Mouse (Mus musculus) 3134 (cell line): ENCODE results near the gene Ankrd40.

Experiments used
- DNase-seq: peaks from one replicate; pipeline ENCODE4 v3.0.0-alpha.2; 2011; ENCODE audit warnings: low spot score; ENCODE audit not compliant: insufficient read length; ENCODE audit errors: extremely low read depth

The Ankrd40 gene

DNA sequence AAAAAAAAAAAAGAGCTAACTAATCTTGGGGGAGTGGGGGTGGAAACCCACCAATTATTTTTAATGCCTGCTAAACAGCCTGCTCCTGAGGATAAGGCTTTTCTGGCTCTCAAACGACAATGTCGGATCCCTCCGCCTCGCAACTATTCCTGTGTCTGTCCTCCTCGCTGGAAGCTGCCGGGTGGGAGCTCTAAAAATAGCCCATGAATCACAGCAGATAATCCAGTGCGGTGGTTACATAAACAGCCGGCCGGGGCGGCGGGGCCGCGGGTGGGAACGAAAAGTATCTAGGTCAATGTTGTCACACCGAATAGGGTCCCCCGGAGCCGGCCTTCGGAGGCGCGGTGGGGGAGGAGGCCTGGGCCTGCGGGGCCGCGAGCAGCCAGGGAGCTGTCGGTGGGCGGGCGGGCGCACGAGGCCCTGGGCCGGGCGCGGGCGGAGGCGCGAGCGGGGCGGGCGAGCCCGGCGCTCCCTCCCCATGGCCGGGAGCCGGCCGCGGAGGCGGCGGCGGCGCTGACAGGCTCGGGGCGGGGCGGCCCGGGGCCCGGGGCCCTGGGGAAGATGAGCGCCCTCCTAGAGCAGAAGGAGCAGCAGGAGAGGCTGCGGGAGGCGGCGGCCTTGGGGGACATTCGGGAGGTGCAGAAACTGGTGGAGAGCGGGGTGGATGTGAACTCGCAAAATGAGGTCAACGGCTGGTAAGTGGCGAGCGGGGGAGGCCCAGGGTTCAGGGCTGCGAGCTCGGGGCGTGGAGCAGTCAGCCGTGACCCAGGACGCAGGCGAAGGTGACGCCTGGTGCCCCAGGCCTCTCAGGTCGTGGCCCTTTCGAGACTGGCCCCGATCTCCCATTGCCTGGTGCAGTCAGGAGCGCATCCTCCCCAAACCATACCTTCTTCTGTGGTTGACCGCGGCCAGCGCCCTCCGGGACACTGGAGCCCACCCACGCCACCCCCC lies at the start of gene Ankrd40:
Ankrd40 (plus strand) TSS at position 309 of the 951 bp plus-strand sequence.
- peak; percentile 94 for DNase-seq

DNA sequence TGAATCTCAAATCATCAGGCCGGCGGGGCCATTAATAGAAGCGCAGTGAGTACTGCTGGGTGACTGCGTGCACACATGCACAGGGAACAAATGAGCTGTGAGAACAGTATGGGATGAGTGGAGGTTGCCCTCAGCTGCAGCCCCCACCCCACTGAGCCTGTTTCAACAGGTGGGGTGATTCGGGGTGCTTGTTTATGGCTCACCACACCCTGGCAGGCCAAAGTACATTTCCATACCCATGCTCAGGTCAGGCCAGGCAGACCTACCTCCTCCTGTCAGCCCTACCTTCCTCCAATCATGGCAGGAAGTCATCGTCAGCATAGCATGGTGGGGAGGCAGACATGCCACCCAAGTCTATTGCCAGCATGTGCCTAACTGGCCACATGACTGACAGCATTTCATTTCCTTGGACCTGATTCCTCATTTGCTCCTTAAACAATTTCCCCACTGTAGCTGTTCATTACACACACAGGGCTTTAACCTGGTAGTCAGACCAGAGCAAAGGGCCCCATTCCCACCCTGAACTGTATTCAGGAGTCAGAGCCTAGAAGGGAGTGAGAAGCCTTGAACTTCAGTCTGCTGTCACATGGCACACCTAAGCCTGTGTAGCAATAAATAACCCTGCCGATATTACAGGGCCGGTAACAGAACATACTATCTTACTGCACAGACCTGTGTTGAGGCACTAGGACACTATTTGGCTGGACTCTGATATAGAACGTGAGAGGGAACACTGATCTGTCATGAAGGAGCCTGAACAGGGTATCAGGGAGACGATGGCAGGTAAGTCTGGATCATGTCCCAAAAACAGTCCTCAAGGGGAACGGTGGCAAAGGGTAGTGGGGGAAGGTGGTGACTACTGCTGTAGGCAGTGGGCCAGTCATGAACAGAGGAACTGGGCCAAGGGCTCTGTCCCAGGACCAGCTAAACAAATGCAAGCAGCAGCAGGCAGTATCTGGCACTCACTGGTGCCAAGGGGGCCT lies 46.3 kb upstream of the Ankrd40 start, which contains the start of gene Gm21885:
Gm21885 (plus strand) TSS at position 675 of the 983 bp plus-strand sequence.
- no peak for DNase-seq

DNA sequence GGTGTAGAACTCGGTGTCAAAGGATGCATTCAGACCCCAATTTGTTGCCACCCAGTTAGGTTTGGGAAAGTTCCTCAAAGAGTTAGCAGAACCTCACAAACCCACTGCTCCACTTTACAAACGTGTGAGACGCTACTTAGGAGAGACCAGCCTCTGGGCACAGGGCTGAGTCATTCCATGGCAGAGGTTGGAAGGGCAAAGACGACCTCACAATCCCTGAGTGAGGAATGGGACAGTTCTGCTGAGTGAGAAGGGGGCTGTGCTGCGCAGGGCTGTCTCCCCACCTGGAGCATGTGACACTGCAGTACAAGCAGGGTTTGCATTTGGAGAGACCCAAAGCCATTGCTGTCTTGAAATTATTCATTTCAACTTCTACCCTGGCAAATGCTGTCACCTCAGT lies 45.5 kb upstream of the Ankrd40 start:
- DNase-seq: no peak

DNA sequence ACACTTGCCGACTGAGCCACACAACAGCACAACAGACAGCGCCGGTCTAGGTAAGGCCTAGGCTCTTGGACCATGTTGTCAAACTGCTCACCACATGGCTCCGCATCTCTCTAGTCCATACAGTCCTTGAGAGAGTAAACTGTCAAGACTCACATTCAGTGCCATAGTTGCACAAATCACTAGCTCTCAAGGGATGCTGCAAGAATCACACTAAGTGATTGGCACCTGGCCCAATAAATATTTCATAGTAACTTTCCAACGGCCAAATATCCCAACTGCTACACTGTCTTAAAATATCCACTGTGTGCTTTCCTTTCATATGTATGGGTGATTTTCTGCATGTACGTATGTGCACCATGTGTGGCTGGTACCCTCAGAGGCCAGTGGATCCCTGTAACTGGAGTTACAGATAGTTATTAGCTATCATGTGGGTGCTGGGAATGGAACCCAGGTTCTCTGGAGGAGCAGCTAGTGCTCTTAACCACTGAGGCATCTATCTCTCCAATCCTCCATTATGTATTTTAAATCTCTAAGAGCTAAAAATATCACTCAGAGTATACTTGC lies 44.2 kb upstream of the Ankrd40 start:
- DNase-seq: no peak

DNA sequence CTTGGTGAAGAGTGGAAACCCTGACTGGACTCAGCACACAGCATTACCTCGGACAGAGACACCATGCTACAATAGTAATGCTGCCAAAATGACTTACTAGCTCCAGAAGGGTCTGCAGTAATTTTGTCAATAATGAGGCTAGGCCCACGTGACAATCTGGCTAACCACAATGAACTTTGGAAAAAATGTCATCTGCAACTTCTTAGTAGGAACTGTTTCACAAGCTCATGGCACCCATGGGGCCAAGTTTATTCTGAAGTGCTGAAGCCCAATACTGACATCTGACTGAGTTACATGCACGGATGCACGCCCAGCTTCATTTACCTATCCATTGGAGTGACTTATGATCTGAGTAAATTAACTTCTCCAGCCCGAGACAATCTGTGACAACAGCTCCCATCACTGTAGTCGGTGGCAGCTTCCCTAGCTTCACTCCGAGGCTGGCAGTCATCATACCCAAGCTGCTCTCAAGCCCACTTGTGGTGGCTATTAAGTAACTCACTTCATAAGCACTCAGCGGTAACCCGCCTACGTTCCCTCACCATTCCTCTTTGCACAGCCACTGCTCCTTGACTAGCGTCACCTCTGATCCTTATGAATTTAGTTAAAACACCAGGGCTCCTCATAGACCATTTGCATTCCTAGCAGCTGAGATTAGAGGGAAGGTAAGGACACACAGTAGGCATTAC lies 41.8 kb upstream of the Ankrd40 start:
- DNase-seq: no peak

DNA sequence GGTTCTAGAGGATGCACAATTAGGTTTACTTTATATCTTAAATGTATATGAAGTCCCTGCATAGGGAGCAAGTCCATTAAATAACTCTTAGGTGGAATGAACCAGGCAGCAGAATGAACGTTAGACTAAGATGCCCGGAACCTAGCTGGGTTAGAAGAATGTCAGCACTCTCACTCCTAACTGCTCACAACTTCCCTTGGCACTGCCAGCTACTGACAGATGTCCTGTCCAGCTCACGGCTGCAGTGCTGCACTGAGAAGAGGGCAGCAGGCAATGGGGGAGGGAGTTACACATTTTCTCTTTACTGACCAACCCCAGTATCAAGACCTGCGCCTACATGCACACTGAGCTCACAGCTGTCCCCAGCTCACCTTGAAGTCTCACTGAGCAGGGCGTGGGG lies 40.7 kb upstream of the Ankrd40 start:
- no peak for DNase-seq

DNA sequence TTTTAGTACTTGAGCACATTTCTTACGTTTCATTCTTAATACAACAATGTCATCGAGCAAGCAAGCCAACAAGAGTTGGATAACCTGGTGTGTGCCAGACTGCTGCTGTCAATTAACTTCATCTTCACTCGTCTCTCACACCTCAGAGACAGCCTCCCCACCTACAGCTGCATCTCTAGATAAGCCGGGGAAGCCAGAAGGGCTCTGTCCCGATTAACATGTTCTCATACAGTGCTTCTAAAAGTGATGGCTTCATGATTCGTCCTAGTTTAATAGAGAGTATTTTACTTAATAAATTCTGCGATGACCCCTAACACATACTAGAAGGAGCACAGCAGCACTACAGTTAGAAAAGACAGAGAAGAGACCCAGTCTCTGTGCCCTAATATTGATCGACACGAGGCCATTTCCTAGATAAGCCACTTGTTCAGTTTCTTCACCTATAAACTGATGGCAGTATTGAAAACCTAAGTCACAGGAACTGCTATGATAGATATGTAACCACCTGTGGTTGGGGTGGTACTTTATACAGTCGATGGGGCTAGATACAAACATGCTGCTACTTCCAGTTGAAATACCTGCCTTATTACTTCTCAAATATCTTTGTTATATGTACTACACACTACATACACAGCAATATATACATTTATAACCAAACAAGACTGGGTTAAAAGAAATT lies 37.6 kb upstream of the Ankrd40 start:
- DNase-seq: no peak

DNA sequence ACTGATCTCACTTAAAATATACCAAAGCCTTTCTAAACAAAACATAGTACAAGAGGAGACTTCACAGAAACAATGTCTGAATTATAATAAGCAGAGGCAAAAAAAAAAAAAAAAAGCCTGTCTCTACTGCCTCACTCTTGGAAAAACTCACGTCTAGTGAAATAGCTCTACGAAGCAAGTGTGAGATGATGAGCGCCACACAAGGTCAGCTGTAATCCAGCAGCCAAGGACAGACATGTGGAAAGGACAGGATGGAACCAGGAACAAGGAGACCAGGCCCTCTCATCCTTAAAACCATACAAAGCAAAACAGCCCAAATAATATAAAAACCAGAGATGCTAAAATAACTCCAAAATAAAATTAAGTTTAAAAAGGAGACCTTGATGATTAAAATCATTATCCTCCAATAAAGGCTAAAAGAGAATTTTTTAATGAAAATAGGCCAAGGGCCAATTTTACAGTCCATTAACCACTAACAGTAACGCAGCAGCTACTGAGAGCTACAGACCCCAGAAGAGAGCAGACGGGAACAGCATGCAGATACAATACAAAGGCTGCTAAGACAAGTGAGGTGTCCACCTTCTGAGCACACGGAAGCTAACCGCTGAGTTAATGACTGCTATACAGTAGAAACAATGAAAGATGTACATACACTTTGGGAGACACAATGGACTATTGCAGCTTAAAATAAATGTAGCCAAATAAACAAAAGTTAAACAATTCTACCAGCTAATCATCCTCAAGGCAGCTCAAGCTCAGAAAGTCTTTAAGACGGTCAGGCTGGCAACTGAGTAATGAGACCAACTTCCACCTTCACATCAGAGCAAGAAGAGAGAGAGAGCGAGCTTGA lies 32.6 kb upstream of the Ankrd40 start:
- DNase-seq: no peak

DNA sequence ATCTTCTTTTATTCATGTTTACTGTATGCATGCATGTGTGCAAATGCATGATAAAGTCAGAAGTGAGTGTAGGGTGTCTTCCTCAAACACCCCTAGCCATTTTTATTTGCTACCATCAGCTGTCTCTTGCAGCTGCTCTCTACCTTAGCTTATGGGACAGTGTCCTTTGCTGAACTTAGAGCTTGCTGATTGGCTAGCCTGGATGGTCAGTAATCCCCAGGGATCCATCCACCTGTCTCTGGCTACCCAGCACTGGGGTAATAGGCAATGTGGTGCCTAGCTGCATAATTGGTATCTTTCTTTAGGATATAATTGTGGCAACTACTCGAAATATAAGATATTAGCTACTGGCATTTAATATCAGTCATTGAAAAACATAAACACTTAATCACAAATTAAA lies 15.1 kb upstream of the Ankrd40 start:
- DNase-seq: no peak

DNA sequence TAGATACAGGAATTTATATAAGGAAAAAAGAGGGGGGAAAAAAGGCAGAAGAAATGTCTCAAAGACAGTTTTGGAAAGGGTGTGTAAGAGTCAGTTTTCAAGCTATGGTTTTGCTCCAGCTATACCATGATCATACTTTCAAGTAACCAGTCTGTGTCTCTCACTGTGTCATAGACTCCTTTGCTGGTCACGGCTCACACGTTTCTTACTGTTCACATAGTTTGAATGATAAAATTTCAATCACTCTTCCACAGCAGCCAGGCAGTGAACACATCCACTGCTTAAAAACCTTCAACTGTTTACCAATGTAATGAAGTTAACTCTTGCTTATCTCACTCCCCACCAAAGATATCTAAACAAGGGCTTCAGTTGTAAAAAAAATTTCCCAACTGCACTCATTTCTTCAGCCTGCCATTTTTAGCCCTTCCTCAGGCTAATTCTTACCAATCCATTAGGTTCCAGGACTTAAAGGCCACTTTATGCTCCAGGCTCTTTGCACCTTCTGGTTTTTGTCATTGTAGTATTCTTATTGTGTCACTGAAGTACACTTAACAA lies 13.6 kb upstream of the Ankrd40 start:
- no peak for DNase-seq

DNA sequence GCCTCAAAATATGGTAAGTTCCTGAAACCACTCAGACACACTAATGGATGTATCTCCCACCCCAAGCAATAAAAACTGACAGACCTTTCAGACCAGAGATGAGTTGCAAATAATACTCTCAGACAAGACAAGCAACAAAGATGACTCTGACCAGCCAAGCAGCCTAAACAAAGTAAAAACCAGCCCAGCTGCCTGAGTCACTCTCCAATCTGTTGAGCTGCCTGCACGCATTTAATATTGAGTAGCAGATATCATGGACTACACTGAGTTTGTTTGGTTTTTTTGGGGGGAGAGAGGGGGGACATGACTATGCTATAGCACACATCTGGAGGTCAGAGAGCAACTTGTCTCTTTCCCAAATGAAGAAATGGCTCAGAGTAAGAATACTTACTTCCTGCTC lies 12.5 kb upstream of the Ankrd40 start:
- DNase-seq: no peak

DNA sequence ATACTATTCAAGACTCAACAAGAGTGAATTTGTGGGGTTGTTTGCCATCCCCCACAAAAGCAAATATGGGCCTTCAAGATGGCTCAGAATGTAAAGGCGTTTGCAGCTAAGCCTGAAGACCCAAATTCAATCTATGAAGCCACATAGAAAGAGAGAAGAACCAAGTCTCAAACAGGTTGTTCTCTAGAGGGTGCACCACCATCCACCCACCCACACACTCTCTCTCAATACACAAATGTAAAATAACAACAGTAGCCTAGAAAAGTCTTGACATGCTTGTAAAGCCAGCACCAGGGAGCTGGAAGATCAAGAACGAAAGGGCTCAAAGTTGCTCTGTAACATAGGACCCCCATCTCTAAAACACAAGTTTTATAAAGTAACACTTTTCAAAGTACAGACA lies 11.3 kb upstream of the Ankrd40 start:
- DNase-seq: no peak

DNA sequence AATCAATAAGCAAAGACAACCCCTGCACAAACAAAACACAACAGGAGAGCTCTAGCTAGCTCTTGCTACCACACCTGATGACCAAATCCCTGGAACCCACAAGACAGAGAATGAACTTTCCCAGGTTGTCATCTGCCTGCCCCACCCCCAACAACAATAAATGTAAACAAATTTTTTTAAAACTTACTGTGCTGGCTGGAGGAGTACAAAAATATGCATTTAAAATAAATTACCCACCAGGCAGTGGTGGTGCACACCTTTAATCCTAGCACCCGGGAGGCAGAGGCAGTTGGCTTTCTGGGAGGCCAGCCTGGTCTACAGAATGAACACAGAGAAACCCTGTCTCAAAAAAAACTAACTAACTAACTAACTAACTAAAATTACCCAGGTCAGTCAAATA lies 10.8 kb upstream of the Ankrd40 start:
- DNase-seq: no peak

DNA sequence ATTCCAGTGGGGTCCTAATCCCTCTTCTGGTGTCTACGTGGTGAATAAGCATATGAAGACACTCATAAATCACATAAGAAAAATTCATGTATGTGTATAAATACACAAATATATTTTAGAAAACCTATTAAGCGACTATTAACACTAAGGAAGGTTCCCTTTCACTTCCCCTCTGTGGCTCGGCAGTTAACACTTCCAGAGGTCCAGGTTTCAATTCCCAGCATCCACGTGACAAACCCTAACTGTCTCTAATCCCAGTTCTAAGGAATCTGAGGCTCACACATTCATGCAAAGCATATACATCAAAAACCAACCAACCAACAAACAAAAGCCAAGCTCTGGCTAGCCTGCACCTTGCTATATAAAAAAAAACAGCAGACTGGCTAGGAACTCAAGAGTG lies 10.3 kb upstream of the Ankrd40 start:
- DNase-seq: no peak

DNA sequence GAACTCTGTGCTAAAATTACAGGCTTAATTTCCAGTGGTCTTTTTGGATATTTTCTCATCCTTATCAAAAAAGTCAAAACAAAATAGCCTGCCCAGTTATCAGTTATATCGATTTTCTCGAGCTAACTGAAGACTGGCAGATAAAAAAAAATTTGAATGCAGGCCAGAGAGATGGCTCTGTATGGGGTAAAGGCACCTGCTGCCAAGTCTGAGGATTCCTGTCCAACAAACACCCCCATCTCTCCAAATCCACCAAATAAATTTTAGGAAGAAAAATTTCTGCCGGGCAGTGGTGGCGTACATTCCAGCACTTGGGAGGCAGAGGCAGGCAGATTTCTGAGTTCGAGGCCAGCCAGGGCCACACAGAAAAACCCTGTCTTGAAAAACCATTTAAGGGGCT lies 9.7 kb upstream of the Ankrd40 start:
- DNase-seq: no peak

DNA sequence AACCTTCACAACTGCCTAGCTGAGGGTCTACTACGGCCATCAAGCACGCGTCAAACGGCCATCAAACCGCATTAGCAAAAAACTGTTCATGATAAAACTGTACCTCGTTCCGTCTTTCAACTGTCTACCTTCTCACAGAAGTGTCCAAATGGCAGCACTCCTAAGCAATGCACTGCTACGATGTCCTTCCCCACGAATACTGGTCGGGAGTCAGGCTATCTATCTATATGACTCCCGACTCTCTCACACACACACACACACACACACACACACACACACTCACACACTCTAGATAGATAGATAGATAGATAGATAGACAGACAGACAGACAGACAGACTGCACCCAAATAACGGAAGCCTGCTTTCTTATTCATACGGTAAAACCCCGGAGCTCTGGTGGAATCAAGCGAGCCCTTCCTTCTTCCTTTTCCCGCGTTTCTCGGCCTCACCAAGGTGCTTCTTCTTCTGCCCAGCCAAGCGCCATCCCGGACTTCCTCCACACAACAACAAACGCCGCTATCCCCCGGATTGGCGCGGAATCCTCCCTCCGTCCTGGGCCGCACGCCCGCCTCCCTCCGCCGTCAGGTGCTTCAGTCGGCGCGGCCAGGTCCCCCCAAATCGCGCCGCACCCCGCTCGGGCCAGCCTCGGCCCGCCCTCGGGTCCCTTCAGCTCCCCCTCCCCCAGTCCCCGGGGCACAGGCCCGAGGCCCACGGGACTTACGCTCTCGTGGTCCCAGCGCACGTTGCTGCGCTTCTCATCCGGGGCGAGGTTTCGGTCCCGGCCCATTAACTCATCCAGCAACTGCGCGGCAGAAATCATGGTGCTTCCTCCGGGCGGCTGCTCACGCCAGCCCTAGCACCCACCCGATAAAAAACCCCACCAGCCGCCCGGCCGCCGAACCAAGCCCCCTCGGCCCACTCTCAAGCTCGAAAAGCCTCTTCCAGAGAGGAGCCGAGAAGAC lies 6.6 kb upstream of the Ankrd40 start:
- DNase-seq: peak; percentile 87

DNA sequence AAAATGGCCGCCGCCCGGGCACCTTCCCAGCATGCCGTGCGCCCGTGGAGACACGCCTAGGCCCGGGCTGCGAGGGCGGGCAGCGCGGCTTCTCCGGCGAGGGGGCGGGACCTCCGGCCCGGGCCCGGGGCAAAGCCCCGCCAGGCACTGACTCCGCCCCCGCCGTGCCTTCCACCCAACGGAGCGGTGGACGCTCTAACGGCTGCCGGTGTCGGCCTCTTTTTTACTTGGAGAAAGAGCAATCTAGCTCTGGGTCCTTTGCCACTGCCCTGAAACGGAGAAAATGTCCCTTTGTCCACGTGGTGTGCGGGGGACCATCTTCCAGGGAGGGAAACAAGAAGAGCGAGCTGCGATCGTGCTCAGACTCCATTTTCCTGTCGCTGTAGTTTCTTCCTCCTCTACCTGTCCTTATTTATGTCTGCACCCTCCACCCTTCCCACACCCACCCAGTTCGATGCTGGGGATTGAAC lies 5.8 kb upstream of the Ankrd40 start, which contains the start of gene Luc7l3:
Luc7l3 (minus strand) TSS at position 58 of the 470 bp plus-strand sequence.
- peak; percentile 92 for DNase-seq
